Mouse (Mus musculus) embryonic fibroblast, embryonic 13.5 days (primary cell): ENCODE measurements at regions not wholly inside any gene's neighbourhood (a gene's known extent, or its start where the extent isn't known, plus 50 kb on each side); places are given as distances from the start of the nearest gene placed in this dataset.

Source experiments
- CTCF ChIP-seq: IDR thresholded peaks from 2 replicates; pipeline ENCODE4 v1.5.1; 2011; ENCODE audit warnings: mild to moderate bottlenecking, control low read depth, low read length, moderate library complexity, borderline replicate concordance; ENCODE audit not compliant: insufficient read depth
- POLR2A ChIP-seq: IDR thresholded peaks from 2 replicates; pipeline ENCODE4 v1.6.1; 2011; ENCODE audit warnings: low read depth, mild to moderate bottlenecking, control low read depth, low read length, moderate library complexity

GRCm38 (mm10) chr13:104553329-104553728, 239.0 kb upstream of the Srek1ip1 start:
- no peak for TF ChIP-seq CTCF
- TF ChIP-seq POLR2A: no peak
